Mouse (Mus musculus) thymus, postnatal 4 days (tissue): ENCODE data around the gene Abca3.

Experiments used
- DNase-seq: peaks from one replicate; pipeline ENCODE4 v3.0.0; 2021

The Abca3 gene

DNA sequence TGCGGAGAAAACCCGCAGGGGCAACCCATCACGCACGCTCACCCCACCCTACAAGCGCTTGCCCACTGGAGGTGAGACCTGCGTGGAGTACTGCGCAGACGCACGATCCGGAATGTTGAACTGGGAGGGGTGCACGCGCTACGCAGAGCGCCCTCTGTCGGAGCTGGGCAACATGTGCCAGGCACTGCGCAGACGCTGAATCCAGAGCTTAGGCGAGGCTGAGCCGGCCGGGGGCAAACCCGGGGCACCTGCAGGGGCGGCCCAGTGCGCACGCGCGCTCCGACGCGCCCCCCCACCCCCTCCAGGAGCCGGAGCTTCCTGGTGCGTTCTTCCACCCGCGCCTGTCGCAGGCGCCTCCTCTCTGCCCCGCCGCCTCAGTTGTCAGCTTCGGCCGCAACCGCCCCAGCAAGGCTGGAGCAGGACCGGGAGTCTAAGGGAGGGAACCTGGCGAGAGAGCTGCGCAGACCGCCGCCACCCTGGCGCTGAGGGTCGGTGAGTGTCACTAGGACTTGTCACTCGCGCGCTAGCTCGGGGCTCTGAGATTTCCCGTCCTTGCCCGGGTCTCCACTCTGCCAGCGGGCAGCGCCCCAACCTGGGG lies at the start of gene Abca3:
TSS of gene Abca3 (plus strand) at position 191 of the 598 bp plus-strand sequence.
- peak; percentile 99 for DNase-seq

DNA sequence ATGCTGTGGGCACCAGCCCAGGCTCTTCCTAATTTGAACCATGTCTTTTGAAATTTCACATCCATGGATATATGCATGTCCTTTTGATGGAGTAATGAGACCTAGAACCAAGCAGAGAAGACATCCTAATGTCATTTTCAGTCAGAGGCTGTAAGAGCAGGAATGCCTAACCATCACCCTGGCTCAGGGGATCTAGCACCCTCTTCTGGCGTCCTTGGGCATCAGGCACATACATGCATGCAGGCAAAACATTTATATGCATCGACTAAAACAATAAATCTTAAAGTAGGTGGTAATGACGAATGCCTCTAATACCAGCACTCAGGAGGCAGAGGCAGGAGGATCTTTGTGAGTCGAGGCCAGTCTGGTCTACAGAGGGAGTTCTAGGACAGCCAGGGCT lies 44.2 kb upstream of the Abca3 start:
- peak; percentile 70 for DNase-seq

DNA sequence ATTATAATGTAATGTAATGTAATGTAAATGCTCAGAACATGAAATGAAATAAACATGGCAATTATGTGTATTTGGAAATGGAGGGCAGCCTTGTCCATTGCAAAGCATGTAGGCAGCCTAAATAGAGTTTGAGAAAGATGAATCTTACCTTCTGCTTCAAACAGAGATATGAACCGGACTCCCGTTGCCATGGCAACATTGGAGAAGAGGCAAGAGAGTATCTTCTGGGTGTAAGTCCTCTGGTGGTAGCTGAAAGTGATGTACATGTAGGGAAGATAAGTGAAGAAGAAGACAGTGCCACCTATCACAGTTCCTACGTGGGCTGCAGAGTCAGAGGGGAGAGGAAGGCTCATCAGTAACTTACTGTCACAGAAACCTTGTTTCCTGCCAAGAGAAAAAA lies 30.9 kb upstream of the Abca3 start:
- DNase-seq = no peak

DNA sequence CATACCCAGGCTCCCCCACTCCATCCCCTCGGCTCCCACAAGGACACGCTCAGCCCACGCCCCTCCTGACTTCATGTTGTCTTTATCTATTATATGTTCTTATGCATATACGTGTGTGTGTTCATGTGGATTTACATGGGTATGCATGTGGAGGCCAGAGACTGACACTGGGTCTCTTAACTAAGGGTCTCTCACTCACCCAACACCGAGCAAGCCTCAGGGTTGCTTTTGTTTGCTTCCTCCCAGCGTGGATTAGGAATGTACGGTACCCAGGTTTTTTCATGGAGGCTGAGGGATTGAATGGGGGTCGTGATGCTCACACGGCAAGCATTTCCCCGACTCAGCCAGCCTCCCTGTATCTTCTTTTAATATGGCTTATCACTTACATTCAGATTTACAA lies 26.7 kb upstream of the Abca3 start:
- DNase-seq = no peak

DNA sequence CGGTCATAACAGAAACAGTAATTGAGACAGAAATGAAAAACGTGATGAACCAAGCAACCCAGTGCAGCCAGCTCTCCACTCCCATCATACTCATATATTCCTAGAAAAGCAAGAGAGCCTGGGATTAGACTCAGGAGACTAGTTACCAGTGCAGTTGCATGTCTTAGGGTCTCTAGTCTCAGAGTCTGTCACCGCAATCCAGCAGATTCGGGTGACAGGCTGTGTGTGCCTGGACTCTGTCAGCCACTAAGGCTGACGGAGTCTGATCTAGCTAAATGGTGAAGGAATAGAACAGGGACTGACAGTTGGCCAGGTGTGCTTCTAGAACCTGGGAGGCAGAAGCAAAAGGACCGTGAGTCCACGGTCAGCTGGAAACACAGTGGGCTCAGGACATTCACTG lies 24.1 kb upstream of the Abca3 start:
- DNase-seq = no peak

DNA sequence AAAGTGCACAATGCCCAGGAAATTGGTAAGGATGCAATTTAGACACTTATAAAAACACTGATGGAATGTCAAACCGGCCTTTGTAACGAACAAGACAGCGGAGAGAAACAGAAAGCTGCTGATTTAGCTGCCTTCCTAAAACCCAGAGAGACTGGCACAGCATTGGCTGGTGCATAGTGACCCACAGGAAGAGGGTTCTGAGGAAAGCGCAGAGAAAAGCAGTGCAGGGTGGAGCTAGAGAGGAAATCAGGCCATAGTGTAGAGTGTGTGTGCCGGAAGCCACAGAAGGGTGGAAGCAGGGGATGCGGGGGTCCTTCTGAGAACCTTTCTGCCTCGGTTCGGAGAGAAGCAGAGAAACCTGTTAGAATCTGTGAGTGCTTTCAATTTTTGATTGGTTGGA lies 7.1 kb upstream of the Abca3 start:
- DNase-seq = peak; percentile 29

DNA sequence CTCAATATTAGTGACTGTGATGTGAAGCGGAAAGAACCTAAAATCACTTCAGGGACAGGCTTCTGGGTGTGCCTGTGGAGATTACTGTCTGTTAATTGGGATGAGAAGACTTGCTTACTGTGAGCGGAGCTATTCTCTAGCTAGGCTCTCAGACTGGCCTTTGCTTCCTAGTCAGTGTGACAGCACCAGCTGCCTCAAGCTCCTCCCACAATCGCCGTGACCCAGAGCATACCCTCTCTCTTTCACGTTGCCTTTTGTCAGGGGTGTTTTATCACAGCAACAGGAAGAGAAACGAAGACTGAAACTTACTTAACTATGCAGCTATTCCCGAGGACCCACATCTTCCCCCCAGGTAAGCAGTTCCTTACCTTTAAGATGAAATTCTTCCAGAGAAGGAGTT lies 4.9 kb upstream of the Abca3 start:
- DNase-seq = peak; percentile 57

DNA sequence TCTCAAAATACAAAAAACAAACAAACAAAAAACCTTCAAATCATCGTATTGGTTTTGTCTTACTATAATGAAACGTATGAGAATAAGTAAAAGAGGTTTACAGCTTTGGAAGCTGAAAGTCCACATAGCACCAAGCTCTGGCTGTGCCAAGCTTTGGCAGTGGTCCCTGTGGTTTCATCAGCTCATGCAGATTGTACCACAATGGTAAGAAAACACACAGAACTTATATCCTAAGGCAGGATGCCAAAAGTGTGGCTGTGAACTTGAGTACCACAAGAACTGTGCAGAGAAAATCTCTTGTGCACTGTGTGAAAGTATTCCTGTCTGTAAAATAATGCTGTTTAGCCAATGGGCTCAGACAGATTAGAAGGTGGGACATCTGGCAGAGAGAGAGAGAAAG lies 2.6 kb upstream of the Abca3 start:
- DNase-seq = no peak

DNA sequence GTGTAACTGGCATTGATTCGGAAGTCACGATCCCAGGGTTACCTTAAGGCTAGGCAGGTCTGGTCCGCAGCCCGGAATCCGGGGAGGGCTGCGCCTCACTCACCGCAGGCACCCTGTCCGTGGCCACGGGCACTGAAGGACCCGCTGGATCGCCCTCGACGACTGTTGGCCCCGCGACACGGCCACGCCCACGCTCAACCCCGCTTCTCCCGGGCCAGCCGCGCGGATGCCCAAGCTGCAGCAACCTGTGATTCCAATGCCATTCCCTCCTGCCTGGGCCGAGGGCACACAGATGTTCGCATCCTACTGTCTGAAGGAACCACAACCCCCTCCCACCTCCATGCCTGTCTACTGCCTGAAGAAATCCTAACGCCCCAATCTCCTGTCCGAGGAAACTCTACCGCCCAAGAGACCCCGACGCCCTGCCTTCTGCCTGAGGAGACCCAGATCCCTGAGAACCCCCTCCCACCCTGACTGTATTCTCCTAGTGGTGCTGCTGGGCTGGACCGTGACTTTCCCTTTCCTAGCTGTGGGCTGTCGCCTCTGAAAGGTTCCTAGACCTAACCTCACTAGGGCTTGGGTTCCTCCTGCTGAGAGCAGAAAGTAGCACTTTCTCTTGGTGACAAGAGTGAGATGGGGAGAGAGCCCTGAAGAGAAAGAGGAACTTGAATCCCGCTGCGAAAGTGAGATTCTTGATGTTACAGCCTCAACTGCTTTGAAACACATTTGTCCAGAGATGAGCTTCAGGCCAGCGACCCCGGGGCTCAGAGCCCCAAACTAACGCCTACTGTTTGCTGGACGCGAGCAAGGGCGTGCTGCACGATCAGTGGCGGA lies 607 bp upstream of the Abca3 start, which contains the start of gene Abca17:
TSS of gene Abca17 (minus strand) at position 143 of the 834 bp plus-strand sequence.
- DNase-seq = peak; percentile 48

DNA sequence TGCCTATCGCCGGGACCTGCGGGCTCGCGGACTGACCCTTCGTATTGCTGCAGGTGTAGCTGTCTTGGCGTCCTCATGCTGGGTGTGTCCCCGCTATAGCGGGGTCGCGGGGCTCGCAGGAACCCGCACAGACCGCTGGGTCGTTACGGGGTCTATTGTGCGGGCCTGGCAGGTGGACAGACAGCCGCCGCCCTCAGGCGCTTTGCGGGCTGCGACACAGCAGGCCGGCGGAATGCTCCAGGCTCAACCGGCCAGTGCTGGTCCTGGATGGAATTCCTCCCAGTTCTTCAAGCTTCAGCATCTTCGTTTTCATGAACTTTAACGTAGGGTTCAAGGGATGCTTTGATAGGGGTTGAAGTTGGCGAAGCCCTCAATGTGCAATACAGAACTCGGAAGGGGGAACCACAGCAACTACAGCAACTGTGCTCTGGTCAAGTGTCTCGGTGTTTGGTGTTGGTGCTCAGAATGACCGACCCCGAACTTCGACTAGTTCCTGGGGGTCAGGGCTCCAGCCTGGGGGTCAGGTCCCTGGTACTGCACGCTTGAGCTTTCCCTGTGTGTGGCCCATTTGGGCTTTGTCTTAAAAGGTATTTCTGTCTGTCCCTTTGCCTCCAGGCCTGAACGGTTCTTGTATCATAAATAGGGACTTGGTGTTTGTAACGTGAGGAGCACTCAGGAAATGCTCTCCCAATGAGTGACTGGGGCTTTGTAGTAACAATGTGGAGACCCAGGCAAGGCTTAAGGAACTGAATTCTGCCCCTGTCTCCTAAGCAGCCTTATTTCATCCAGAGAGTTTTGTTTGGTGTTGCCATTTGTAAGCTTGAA lies 832 bp downstream of the Abca3 start:
- no peak for DNase-seq

DNA sequence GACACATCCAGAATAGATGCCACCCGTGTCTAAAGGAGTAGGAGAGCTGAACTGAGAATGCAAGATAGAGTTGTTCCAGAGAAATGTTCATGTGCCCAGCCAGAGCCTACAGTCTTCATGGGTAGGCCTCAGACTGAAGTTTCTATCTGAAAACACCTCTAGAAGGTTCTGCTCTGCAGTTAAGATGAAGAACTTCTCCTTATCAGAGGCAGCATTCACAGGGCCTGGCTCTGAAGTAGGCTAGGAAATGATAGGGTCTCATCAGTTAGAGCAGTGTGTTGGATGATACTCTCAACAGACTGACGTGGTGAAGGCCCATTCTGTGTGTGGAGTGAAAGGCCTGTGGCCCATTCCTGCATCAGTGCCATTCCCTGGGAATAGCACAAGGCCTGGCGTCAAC lies 2.2 kb downstream of the Abca3 start:
- no peak for DNase-seq

DNA sequence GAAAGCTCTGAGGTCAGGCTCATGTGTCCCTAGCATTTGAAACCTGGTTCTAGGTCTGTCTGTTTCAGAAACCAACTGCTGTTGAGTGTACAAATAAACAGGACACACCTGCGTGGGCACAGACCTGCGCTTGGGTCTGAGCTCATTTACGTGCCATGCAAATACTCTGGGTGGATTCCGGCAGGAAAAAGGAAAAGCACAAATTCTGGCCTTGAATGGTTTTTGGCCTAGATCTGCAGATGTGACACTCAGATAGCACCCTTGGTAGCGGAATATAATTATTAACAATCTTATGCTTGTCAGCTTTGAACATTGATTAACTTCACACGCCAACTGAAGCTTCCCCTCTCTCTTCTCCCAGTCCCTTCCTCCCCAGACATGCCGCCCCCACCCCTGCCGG lies 3.5 kb downstream of the Abca3 start:
- no peak for DNase-seq

DNA sequence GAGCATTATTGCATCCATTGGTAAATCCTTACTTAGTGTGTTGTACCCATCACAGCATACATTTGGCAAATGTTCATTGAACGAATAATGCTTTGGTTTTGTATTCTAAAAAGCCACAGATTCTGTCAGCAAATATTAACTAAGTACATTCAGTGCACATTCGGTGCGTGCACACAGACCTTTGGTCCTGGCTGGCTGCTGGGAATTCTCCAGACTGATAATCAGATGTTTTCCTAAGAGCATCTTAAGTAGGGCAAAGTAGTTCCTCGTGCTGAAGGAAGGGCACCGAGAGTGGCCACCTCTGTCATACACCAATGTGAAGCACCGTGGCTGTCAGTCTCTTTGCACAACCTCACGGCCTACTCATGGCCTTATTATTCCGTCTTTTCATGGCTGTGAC lies 7.3 kb downstream of the Abca3 start:
- no peak for DNase-seq

DNA sequence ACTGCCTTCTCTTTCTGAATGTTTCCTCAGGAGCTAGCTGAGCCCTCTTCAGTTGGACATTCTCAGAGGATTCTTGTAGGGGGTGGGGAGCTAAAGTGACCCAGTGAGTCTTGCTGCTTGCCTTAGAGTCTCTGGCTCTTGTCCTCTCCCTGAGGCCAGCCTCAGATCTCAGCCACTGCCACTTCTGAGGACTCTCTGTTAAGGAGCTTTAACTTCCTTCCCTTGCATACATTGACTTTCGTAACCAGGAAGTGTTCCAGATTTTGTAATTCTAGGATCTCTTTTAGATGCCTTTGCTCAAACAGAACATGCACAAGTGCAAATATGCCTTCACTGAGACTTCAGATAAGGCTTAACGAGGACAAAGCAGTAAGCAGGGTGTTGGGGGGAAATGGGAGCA lies 8.2 kb downstream of the Abca3 start:
- no peak for DNase-seq

DNA sequence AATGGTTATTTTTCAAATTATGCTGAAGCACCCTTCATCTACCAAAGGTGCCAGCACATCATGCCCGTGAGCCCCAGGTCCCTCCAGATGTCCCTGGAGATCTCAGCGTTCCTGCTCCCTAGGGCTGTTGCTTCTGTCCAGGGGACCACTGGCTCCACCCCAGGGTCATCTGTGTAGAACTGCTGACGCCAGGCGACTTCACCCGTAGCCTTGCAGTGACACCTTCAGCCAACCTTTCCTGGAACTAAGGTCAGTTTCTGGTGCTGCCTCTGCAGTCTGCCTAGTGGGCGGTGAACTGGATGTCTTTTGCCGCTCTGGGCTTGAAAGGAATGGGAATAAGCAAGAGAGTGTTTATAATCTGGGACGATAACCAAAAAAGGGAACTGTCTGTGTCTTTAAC lies 9.1 kb downstream of the Abca3 start:
- DNase-seq = no peak

DNA sequence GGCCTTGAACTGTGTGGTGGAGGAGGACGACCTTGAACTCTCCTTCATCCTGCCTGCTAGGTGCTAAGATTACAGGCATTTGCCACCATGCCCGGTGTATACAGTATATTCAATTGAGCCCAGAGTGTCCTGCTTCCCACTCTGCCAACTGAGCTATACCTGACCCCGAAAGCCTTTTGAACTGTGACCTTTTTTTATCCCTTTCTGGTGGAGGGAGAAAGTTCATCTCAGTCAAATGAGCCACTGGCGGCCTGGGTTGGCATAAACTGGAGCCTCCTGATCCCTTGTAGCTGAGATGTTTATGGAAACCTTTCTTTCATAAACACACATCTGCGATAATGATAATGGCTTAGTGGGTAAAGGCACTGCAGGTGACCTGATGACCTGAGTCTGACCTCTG lies 9.5 kb downstream of the Abca3 start:
- DNase-seq = no peak

DNA sequence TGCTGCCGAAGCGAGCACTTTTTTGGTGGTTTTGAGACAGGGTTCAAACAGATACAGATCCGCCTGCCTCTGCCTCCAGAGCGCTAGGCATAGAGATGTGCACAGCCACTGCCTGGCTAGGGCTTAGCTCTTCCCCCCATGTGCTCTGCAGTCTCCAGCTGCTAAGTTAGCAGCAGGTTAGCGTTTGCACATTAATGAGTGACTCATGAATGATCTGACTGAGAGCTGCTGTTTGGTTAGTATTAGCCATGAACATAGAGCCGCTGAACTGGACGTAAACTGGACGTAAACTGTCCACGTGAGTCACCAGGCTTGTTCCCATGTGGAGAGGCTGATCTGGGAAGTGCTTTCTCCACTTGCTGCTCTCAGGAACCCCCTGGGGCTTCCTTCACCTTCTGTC lies 10.8 kb downstream of the Abca3 start:
- no peak for DNase-seq

DNA sequence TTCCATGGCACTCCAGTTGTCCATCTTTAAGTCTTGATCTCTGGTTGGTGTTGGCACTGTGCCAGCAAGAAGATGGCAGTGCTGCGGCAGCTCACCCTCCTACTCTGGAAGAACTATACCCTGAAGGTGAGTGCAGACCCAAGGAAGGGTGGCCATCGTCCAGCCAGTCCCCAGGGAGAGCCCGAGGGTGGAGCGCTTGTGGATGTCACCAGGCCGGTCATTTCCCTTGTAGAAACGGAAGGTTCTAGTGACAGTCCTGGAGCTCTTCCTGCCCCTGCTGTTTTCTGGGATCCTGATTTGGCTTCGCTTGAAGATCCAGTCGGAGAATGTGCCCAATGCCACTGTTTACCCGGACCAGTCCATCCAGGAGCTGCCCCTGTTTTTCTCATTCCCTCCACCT lies 12.7 kb downstream of the Abca3 start:
- DNase-seq = no peak

DNA sequence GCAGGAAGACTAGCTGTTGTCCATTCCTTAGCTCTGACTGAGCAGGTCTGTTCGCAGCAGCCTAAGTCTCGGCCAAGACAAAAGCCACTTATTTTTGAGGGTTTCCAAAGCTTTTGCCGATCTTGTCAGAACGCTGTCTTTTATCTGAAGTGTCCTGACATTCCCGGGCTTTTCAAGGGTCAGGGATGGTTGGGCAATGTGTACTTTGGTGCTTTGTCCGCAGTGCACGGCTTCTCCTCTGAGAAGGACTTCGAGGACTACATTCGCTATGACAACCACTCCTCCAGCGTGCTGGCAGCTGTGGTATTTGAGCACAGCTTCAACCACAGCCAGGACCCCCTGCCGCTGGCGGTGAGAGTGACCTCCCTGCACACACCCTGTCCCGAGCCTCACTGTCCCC lies 14.1 kb downstream of the Abca3 start:
- DNase-seq = no peak

DNA sequence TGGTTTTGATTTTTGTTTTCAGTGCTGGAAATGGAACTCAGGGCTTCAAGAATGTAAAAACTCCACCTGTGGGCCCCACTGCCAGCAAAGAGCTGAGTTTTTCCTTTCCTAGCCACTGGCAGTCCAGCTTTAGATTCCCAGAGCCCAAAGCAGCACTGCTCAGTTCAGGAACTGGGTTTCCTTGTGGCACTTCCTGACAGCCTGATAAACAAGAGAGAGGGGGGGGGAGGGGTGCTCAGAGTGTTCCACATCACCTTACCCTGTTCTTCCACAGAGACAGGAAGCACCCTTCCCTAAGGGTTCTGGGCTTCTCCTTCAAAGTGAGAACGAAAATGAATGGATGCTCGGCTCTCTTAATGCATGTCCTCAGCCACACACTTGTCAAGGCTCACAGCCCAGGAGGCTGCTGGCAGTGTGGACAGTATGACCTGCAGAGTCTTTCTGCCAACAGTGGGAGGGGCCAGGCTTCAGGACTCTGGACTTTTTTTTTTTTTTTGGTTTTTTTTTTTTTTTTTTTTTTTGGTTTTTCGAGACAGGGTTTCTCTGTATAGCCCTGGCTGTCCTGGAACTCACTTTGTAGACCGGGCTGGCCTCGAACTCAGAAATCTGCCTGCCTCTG lies 23.5 kb downstream of the Abca3 start:
- DNase-seq = no peak

DNA sequence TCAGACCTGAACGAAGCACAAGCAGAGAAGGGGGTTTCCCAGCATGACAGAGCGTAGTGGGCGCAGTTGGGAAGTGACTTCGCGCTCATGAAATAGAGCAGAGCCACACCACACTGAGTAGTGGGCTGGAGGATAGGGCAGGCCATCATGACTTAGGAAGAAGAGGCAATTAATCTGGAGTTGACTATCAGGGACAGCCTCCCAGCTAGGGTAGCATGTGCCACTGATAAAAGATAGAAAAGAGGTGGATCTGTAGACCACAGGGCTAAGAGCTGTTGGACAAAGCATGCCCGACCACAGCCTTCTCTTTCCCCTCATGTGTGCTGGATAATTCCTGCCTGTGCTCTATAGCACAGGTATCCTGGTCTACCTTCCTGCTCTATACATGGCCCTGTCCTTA lies 24.1 kb downstream of the Abca3 start:
- DNase-seq = no peak

DNA sequence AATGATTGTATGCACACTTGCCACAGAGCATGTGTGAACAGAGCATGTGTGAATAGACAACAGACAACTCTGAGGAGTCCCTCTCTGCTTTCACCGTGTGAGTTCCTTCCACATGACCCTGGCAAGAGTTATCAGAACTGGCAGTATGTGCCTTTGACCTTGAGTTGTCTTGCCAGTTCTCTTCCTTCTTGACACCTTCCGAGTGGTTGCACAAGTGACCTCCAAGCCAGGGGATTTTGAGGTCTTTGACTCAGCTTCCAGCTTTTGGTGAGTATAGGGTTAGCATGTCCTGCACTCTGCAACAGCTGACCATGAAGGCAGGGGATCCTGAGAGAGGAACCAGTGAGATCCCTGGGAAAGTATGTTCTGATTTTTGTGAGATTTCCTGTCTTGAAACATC lies 26.7 kb downstream of the Abca3 start:
- no peak for DNase-seq

DNA sequence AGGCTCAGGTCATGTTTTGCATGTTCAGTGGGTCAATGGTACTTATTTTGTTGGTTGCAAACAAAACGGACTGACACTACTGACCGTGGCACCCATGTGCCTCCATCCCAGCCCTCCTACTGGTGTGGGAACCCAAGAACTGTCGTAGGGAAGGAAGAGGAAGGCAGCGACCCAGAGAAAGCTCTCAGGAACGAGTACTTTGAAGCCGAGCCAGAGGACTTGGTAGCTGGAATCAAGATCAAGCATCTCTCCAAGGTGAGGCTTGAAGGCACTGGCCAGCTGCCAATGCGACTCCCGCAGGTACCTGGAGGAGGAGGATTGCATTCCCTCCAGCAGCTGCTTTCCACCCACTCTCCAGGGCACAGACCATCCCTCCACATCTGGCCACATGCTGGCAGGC lies 32.0 kb downstream of the Abca3 start:
- DNase-seq = no peak
